Mouse (Mus musculus): ENCODE measurements around the gene Vmn1r61. TPM values are rescaled to one million over a fixed set of nuclear protein-coding genes. Genes with fewer than 3 reads are reported as not detected.

The Vmn1r61 gene
- polyA plus RNA-seq (2016; fragmentation: Nextera tagmentation; extraction: Ambion mirVana), result not detected in 2 replicates

- peaks cover 6% of the 10 kb centered on the region; the same call in 1 of the 2 replicates for H3K9me3 ChIP-seq
- no peaks in the 10 kb centered on the region for H3K27me3 ChIP-seq
- H3K4me3 ChIP-seq (replicated peaks), result no peak within 1 kb of the TSS
- no peak within 1 kb of the TSS for H3K9ac ChIP-seq
- H3K4me2 ChIP-seq, result no peak within 1 kb of the TSS
- H3K36me3 ChIP-seq (replicated peaks), result no peaks in the 10 kb centered on the region
- ATAC-seq (ENCODE audit: low FRiP score), result no peak
- no peak within 1 kb of the TSS for H3K27ac ChIP-seq
- H3K4me1 ChIP-seq, result no peaks in the 10 kb centered on the region
Observed at GRCm38 (mm10) chr7:5613195-5613594, at the start of gene Vmn1r61. Vmn1r61 (minus strand) TSS chr7:5613295.

Other genes starting within 250 kb of the Vmn1r61 start
- not detected in 2 replicates for gene Vmn1r58, start 199.9 kb downstream of the Vmn1r61 start, polyA plus RNA-seq (2016; fragmentation: Nextera tagmentation; extraction: Ambion mirVana)
- not detected in 2 replicates for gene Vmn1r59, start 156.5 kb downstream of the Vmn1r61 start, polyA plus RNA-seq (2016; fragmentation: Nextera tagmentation; extraction: Ambion mirVana)
- gene Vmn2r28, start 119.3 kb downstream of the Vmn1r61 start, polyA plus RNA-seq (2016; fragmentation: Nextera tagmentation; extraction: Ambion mirVana), result not detected in 2 replicates
- not detected in 2 replicates for gene Vmn1r60, start 66.0 kb downstream of the Vmn1r61 start, polyA plus RNA-seq (2016; fragmentation: Nextera tagmentation; extraction: Ambion mirVana)
- gene Vmn1r62, start 60.3 kb upstream of the Vmn1r61 start, polyA plus RNA-seq (2016; fragmentation: Nextera tagmentation; extraction: Ambion mirVana), result not detected in 2 replicates
- not detected in 2 replicates for gene Vmn1r63, start 192.2 kb upstream of the Vmn1r61 start, polyA plus RNA-seq (2016; fragmentation: Nextera tagmentation; extraction: Ambion mirVana)

Measured in forebrain, embryonic 12.5 days (tissue).